22 mouse cellular contexts compared by ENCODE assay signal in genomic region chr1:184304204-184304603, GRCm38 (mm10).
DNase-seq lines count a peak whose midpoint lies in the region; ATAC-seq lines count a peak whose summit lies in the region.
"Had no signal": no experiment of that assay in that cellular context is flagged by ENCODE, and none has a peak within 500 bp of the region (broad histone marks: within the 10 kb centered on the region; RNA-seq: fewer than 3 reads in every experiment).

No protein-coding gene starts in this region.

- no peaks in the 10 kb centered on the region for H3K9me3 ChIP-seq in limb, embryonic 12.5 days
- H3K9me3 ChIP-seq in limb, embryonic 10.5 days (replicated peaks) = no peaks in the 10 kb centered on the region
- H3K9me3 ChIP-seq in midbrain, embryonic 11.5 days (ENCODE audit: control insufficient read depth, low read length) = no peaks in the 10 kb centered on the region
- H3K9me3 ChIP-seq in midbrain, embryonic 15.5 days = no peaks in the 10 kb centered on the region
- no peaks in the 10 kb centered on the region for H3K9me3 ChIP-seq in limb, embryonic 13.5 days

- DNase-seq in heart, adult 11 months = peak; percentile 61
- no peak for DNase-seq in heart, adult 9 months (ENCODE audit: low spot score in 2 of 2)
- no peak for DNase-seq in limb, embryonic 10.5 days (ENCODE audit: low spot score)
- peak; percentile 54 for DNase-seq in midbrain, embryonic 11.5 days (ENCODE audit: low spot score, missing footprints)
- DNase-seq in kidney, postnatal 36 days = no peak
- DNase-seq: adrenal gland, adult 2 months; adrenal gland, adult 8-10 months; adrenal gland, postnatal 10 days; adrenal gland, postnatal 14 days; adrenal gland, postnatal 25 days; adrenal gland, postnatal 36 days; B cell, adult 2 months; cerebellum, adult 11 months; cerebellum, adult 11-12 months had no signal

- H3K4me2 ChIP-seq in limb, embryonic 12.5 days = no peak overlapping the region
- no peak overlapping the region for H3K4me2 ChIP-seq in midbrain, embryonic 11.5 days
- no peak overlapping the region for H3K4me2 ChIP-seq in midbrain, embryonic 15.5 days
- no peak overlapping the region for H3K4me2 ChIP-seq in limb, embryonic 13.5 days (replicated peaks)

- 46% methylated on average over 4 of the region's 4 CpGs for WGBS in limb, embryonic 12.5 days
- 85% methylated on average over 4 of the region's 4 CpGs for WGBS in limb, embryonic 10.5 days
- 86% methylated on average over 4 of the region's 4 CpGs for WGBS in midbrain, embryonic 11.5 days
- 91% methylated on average over 4 of the region's 4 CpGs for WGBS in midbrain, embryonic 15.5 days
- 48% methylated on average over 4 of the region's 4 CpGs for WGBS in limb, embryonic 13.5 days

- peak; percentile 56; the same call in 1 of the 2 replicates for ATAC-seq in limb, embryonic 12.5 days (ENCODE audit: insufficient number of reproducible peaks, insufficient read depth, low FRiP score, low TSS enrichment, low read depth)
- ATAC-seq in midbrain, embryonic 11.5 days (ENCODE audit: low FRiP score) = no peak
- no peak for ATAC-seq in midbrain, embryonic 15.5 days (replicated peaks)
- ATAC-seq in limb, embryonic 13.5 days (ENCODE audit: low FRiP score, low read depth) = peak; percentile 57; the same call in 1 of the 2 replicates
- ATAC-seq: activated CD4-positive, CD25-positive, alpha-beta regulatory T cell, adult 4 months; CD4-positive, CD25-positive, alpha-beta regulatory T cell, adult 4 months; Patski had no signal

- peaks cover 24% of the 10 kb centered on the region for H3K4me1 ChIP-seq in limb, embryonic 12.5 days (replicated peaks)
- H3K4me1 ChIP-seq in limb, embryonic 10.5 days = peaks cover 14% of the 10 kb centered on the region; the same call in 1 of the 2 replicates
- no peaks in the 10 kb centered on the region for H3K4me1 ChIP-seq in midbrain, embryonic 11.5 days (ENCODE audit: control insufficient read depth, insufficient read depth, low read length)
- H3K4me1 ChIP-seq in midbrain, embryonic 15.5 days = no peaks in the 10 kb centered on the region
- H3K4me1 ChIP-seq in limb, embryonic 13.5 days = peaks cover 26% of the 10 kb centered on the region

- H3K36me3 ChIP-seq in limb, embryonic 12.5 days = no peaks in the 10 kb centered on the region
- no peaks in the 10 kb centered on the region for H3K36me3 ChIP-seq in limb, embryonic 10.5 days
- H3K36me3 ChIP-seq in midbrain, embryonic 11.5 days (ENCODE audit: control insufficient read depth, insufficient read depth, low read length) = no peaks in the 10 kb centered on the region
- H3K36me3 ChIP-seq in midbrain, embryonic 15.5 days (replicated peaks) = no peaks in the 10 kb centered on the region
- no peaks in the 10 kb centered on the region for H3K36me3 ChIP-seq in limb, embryonic 13.5 days
- H3K36me3 ChIP-seq: G1E had no signal

- H3K27ac ChIP-seq in limb, embryonic 12.5 days = peak overlapping the region; percentile 35; the same call in 1 of the 2 replicates
- no peak overlapping the region for H3K27ac ChIP-seq in limb, embryonic 10.5 days
- no peak overlapping the region for H3K27ac ChIP-seq in midbrain, embryonic 11.5 days (ENCODE audit: low read depth, low read length)
- H3K27ac ChIP-seq in midbrain, embryonic 15.5 days = no peak overlapping the region
- H3K27ac ChIP-seq in limb, embryonic 13.5 days = no peak overlapping the region

- H3K27me3 ChIP-seq in limb, embryonic 12.5 days = no peaks in the 10 kb centered on the region; the same call in 1 of the 2 replicates
- H3K27me3 ChIP-seq in limb, embryonic 10.5 days (ENCODE audit: low read depth, poor library complexity, severe bottlenecking) = no peaks in the 10 kb centered on the region
- H3K27me3 ChIP-seq in midbrain, embryonic 11.5 days (ENCODE audit: control insufficient read depth, insufficient read depth, low read length) = no peaks in the 10 kb centered on the region
- no peaks in the 10 kb centered on the region for H3K27me3 ChIP-seq in midbrain, embryonic 15.5 days (replicated peaks)
- 0 out of 2 replicates have a peak, but pooled peaks cover 8% of the 10 kb centered on the region for H3K27me3 ChIP-seq in limb, embryonic 13.5 days
- H3K27me3 ChIP-seq: CH12.LX had no signal

- no peak overlapping the region for H3K9ac ChIP-seq in limb, embryonic 12.5 days (replicated peaks)
- H3K9ac ChIP-seq in midbrain, embryonic 11.5 days (ENCODE audit: low read length) = no peak overlapping the region
- H3K9ac ChIP-seq in midbrain, embryonic 15.5 days = no peak overlapping the region
- no peak overlapping the region for H3K9ac ChIP-seq in limb, embryonic 13.5 days

- H3K4me3 ChIP-seq in limb, embryonic 12.5 days (replicated peaks) = no peak overlapping the region
- H3K4me3 ChIP-seq in limb, embryonic 10.5 days = no peak overlapping the region
- no peak overlapping the region for H3K4me3 ChIP-seq in midbrain, embryonic 11.5 days (ENCODE audit: low read depth, low read length)
- H3K4me3 ChIP-seq in midbrain, embryonic 15.5 days = no peak overlapping the region
- H3K4me3 ChIP-seq in limb, embryonic 13.5 days = no peak overlapping the region

Comparison
In these comparisons a context has a peak if more than half of its experiments do, and no peak if none do; other contexts are left out.
1. DNase-seq: peak in heart, adult 11 months (single experiment) and midbrain, embryonic 11.5 days (single experiment); none in heart, adult 9 months (0 of 2), limb, embryonic 10.5 days (single experiment) and kidney, postnatal 36 days (0 of 2).
2. ATAC-seq: peak in limb, embryonic 12.5 days (single experiment) and limb, embryonic 13.5 days (single experiment); none in midbrain, embryonic 11.5 days (single experiment) and midbrain, embryonic 15.5 days (single experiment).